19 mouse cellular contexts compared by ENCODE assay signal in the genomic region with DNA sequence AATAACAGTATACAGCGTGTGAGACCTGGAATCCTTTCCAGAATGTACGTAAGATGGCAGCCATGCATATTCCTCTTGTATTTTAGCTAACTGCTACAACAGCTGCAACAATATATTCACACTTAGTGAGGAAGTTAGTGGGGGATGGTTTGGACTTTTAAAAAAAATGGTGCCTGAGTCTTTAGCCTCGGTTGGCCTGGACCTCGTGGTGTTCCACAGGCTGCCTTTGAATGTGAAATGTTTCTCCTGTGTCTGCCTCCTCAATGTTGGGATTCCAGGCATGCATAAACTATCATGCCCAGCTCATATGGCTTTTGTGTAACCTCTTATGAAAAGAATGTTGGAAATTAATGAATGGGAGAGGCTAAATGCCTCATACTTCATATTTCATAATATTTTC.
DNase-seq lines count a peak whose midpoint lies in the region; ATAC-seq lines count a peak whose summit lies in the region.
"Had no signal": no experiment of that assay in that cellular context is flagged by ENCODE, and none has a peak within 500 bp of the region (broad histone marks: within the 10 kb centered on the region; RNA-seq: fewer than 3 reads in every experiment).

No protein-coding gene starts in this region.

- H3K9me3 ChIP-seq in forebrain, embryonic 13.5 days (replicated peaks), result no peaks in the 10 kb centered on the region
- no peaks in the 10 kb centered on the region for H3K9me3 ChIP-seq in forebrain, embryonic 10.5 days
- H3K9me3 ChIP-seq in midbrain, embryonic 11.5 days (ENCODE audit: control insufficient read depth, low read length), result no peaks in the 10 kb centered on the region
- H3K9me3 ChIP-seq in midbrain, embryonic 10.5 days (replicated peaks), result no peaks in the 10 kb centered on the region
- no peaks in the 10 kb centered on the region for H3K9me3 ChIP-seq in forebrain, embryonic 14.5 days (replicated peaks; ENCODE audit: control insufficient read depth, low read length)
- H3K9me3 ChIP-seq: heart, embryonic 15.5 days; limb, embryonic 13.5 days; liver, embryonic 12.5 days; megakaryocyte, embryonic 14.5 days; neural tube, embryonic 12.5 days had no signal

- no peaks in the 10 kb centered on the region for H3K36me3 ChIP-seq in forebrain, embryonic 13.5 days (ENCODE audit: poor library complexity, severe bottlenecking)
- H3K36me3 ChIP-seq in forebrain, embryonic 10.5 days (replicated peaks), result no peaks in the 10 kb centered on the region
- no peaks in the 10 kb centered on the region for H3K36me3 ChIP-seq in midbrain, embryonic 11.5 days (ENCODE audit: control insufficient read depth, insufficient read depth, low read length)
- no peaks in the 10 kb centered on the region for H3K36me3 ChIP-seq in midbrain, embryonic 10.5 days
- H3K36me3 ChIP-seq in forebrain, embryonic 14.5 days (ENCODE audit: control insufficient read depth, insufficient read depth, low read length), result no peaks in the 10 kb centered on the region
- H3K36me3 ChIP-seq: heart, embryonic 15.5 days; limb, embryonic 13.5 days; liver, embryonic 12.5 days; neural tube, embryonic 12.5 days had no signal

- no peak for DNase-seq in forebrain, embryonic 10.5 days (ENCODE audit: extremely low spot score, low spot score)
- DNase-seq in midbrain, embryonic 11.5 days (ENCODE audit: low spot score, missing footprints), result no peak
- no peak for DNase-seq in midbrain, embryonic 10.5 days (ENCODE audit: low spot score)
- DNase-seq in forebrain, embryonic 14.5 days (ENCODE audit: low spot score), result no peak
- DNase-seq in lung, postnatal 36 days, result peak; percentile 12
- DNase-seq in cerebellum, adult 11 months, result no peak
- DNase-seq: cerebellum, adult 11-12 months; gastrocnemius, postnatal 36 days; thymus, adult 18-20 months; thymus, postnatal 36 days had no signal

- H3K9ac ChIP-seq in forebrain, embryonic 13.5 days, result no peak overlapping the region
- no peak overlapping the region for H3K9ac ChIP-seq in midbrain, embryonic 11.5 days (ENCODE audit: low read length)
- H3K9ac ChIP-seq in forebrain, embryonic 14.5 days (ENCODE audit: low read length), result no peak overlapping the region
- H3K9ac ChIP-seq: heart, embryonic 15.5 days; hindbrain, embryonic 14.5 days; limb, embryonic 13.5 days; liver, embryonic 12.5 days; neural tube, embryonic 12.5 days had no signal

- ATAC-seq in forebrain, embryonic 13.5 days, result peak; percentile 46; the same call in 1 of the 2 replicates
- 0 out of 2 replicates have a peak, but pooled peaks have one; percentile 48 for ATAC-seq in midbrain, embryonic 11.5 days (ENCODE audit: low FRiP score)
- ATAC-seq in forebrain, embryonic 14.5 days, result peak; percentile 18; the same call in 1 of the 2 replicates
- ATAC-seq: liver, embryonic 12.5 days; Patski had no signal

- WGBS in forebrain, embryonic 13.5 days, result 91% methylated on average over 4 of the region's 4 CpGs
- 89% methylated on average over 4 of the region's 4 CpGs for WGBS in forebrain, embryonic 10.5 days
- 88% methylated on average over 4 of the region's 4 CpGs for WGBS in midbrain, embryonic 11.5 days
- WGBS in midbrain, embryonic 10.5 days, result 91% methylated on average over 4 of the region's 4 CpGs
- WGBS in forebrain, embryonic 14.5 days, result 90% methylated on average over 4 of the region's 4 CpGs

- H3K4me3 ChIP-seq in forebrain, embryonic 13.5 days, result no peak overlapping the region
- H3K4me3 ChIP-seq in forebrain, embryonic 10.5 days, result no peak overlapping the region
- H3K4me3 ChIP-seq in midbrain, embryonic 11.5 days (ENCODE audit: low read depth, low read length), result no peak overlapping the region
- no peak overlapping the region for H3K4me3 ChIP-seq in midbrain, embryonic 10.5 days
- H3K4me3 ChIP-seq in forebrain, embryonic 14.5 days (ENCODE audit: low read depth, low read length), result no peak overlapping the region
- H3K4me3 ChIP-seq: heart, embryonic 15.5 days; limb, embryonic 13.5 days; liver, embryonic 12.5 days; megakaryocyte, embryonic 14.5 days; neural tube, embryonic 12.5 days had no signal

- no peak overlapping the region for H3K4me2 ChIP-seq in forebrain, embryonic 13.5 days
- no peak overlapping the region for H3K4me2 ChIP-seq in midbrain, embryonic 11.5 days
- H3K4me2 ChIP-seq in forebrain, embryonic 14.5 days (ENCODE audit: low read length), result no peak overlapping the region
- H3K4me2 ChIP-seq: heart, embryonic 15.5 days; hindbrain, embryonic 14.5 days; limb, embryonic 13.5 days; liver, embryonic 12.5 days; neural tube, embryonic 12.5 days had no signal

- H3K27ac ChIP-seq in forebrain, embryonic 13.5 days, result no peak overlapping the region
- H3K27ac ChIP-seq in forebrain, embryonic 10.5 days, result no peak overlapping the region
- H3K27ac ChIP-seq in midbrain, embryonic 11.5 days (ENCODE audit: low read depth, low read length), result no peak overlapping the region
- no peak overlapping the region for H3K27ac ChIP-seq in midbrain, embryonic 10.5 days (replicated peaks)
- no peak overlapping the region for H3K27ac ChIP-seq in forebrain, embryonic 14.5 days (ENCODE audit: low read depth, low read length)
- H3K27ac ChIP-seq: heart, embryonic 15.5 days; hindbrain, embryonic 14.5 days; kidney, postnatal 0 days; limb, embryonic 13.5 days; liver, embryonic 12.5 days; neural tube, embryonic 12.5 days had no signal

- H3K4me1 ChIP-seq in forebrain, embryonic 13.5 days, result no peaks in the 10 kb centered on the region
- no peaks in the 10 kb centered on the region for H3K4me1 ChIP-seq in forebrain, embryonic 10.5 days
- no peaks in the 10 kb centered on the region for H3K4me1 ChIP-seq in midbrain, embryonic 11.5 days (ENCODE audit: control insufficient read depth, insufficient read depth, low read length)
- no peaks in the 10 kb centered on the region for H3K4me1 ChIP-seq in midbrain, embryonic 10.5 days
- H3K4me1 ChIP-seq in forebrain, embryonic 14.5 days (ENCODE audit: control insufficient read depth, insufficient read depth, low read length), result no peaks in the 10 kb centered on the region
- H3K4me1 ChIP-seq: heart, embryonic 15.5 days; limb, embryonic 13.5 days; liver, embryonic 12.5 days; megakaryocyte, embryonic 14.5 days; neural tube, embryonic 12.5 days had no signal

- no peaks in the 10 kb centered on the region for H3K27me3 ChIP-seq in forebrain, embryonic 13.5 days
- H3K27me3 ChIP-seq in forebrain, embryonic 10.5 days (ENCODE audit: poor library complexity, severe bottlenecking), result no peaks in the 10 kb centered on the region
- no peaks in the 10 kb centered on the region for H3K27me3 ChIP-seq in midbrain, embryonic 11.5 days (ENCODE audit: control insufficient read depth, insufficient read depth, low read length)
- H3K27me3 ChIP-seq in midbrain, embryonic 10.5 days (ENCODE audit: low read depth, poor library complexity, severe bottlenecking), result no peaks in the 10 kb centered on the region
- H3K27me3 ChIP-seq in forebrain, embryonic 14.5 days (replicated peaks; ENCODE audit: control insufficient read depth, insufficient read depth, low read length), result no peaks in the 10 kb centered on the region
- H3K27me3 ChIP-seq: heart, embryonic 15.5 days; limb, embryonic 13.5 days; liver, embryonic 12.5 days; megakaryocyte, embryonic 14.5 days; neural tube, embryonic 12.5 days had no signal
